Mouse (Mus musculus): Measurements from ENCODE around the gene Astn2. TPM values are rescaled to one million over a fixed set of nuclear protein-coding genes. Genes with fewer than 3 reads are reported as not detected.

Gene Astn2
- polyA plus RNA-seq, 1 experiment from 2014 or later: 2.9 TPM

- no peak overlapping the region for H3K9ac ChIP-seq
- H3K4me1 ChIP-seq: peaks cover 6% of the 10 kb centered on the region
- 20% methylated on average over 8 of the region's 8 CpGs for whole genome bisulfite sequencing
- no peaks in the 10 kb centered on the region for H3K9me3 ChIP-seq (replicated peaks)
- no peaks in the 10 kb centered on the region for H3K27me3 ChIP-seq
- ATAC-seq (ENCODE audit: low FRiP score): 0 out of 2 replicates have a peak, but pooled peaks have one; percentile 40
- no peak overlapping the region for H3K4me3 ChIP-seq
- H3K4me2 ChIP-seq (replicated peaks): 0 out of 2 replicates have a peak overlapping the region, but pooled peaks have one; percentile 3
- H3K36me3 ChIP-seq: no peaks in the 10 kb centered on the region
- H3K27ac ChIP-seq: no peak overlapping the region
Observed at GRCm38 (mm10) chr4:66025393-66026062, 378.9 kb downstream of the Astn2 start.

- Histone ChIP-seq H3K36me3 (no peaks in the 10 kb centered on the region), H3K9me3 (replicated peaks) (no peaks in the 10 kb centered on the region), H3K27me3 (no peaks in the 10 kb centered on the region), H3K4me2 (replicated peaks) (no peak overlapping the region), H3K4me1 (no peaks in the 10 kb centered on the region), H3K4me3 (no peak overlapping the region), H3K9ac (no peak overlapping the region), H3K27ac (no peak overlapping the region)
- no peak for ATAC-seq (ENCODE audit: low FRiP score)
Observed at GRCm38 (mm10) chr4:66002936-66003335, 401.5 kb downstream of the Astn2 start.

- Histone ChIP-seq H3K4me1 (no peaks in the 10 kb centered on the region), H3K4me3 (no peak overlapping the region), H3K27me3 (no peaks in the 10 kb centered on the region), H3K9me3 (replicated peaks) (no peaks in the 10 kb centered on the region), H3K27ac (no peak overlapping the region), H3K9ac (no peak overlapping the region), H3K4me2 (replicated peaks) (no peak overlapping the region), H3K36me3 (no peaks in the 10 kb centered on the region)
- 90% methylated on average over 2 of the region's 2 CpGs for WGBS
- no peak for ATAC-seq (ENCODE audit: low FRiP score)
Observed at GRCm38 (mm10) chr4:65983643-65984042, 420.8 kb downstream of the Astn2 start.

GRCm38 (mm10) chr4:65982882-65983281 is 421.5 kb downstream of the Astn2 start:
- Histone ChIP-seq H3K9ac (no peak overlapping the region), H3K9me3 (replicated peaks) (no peaks in the 10 kb centered on the region), H3K4me1 (no peaks in the 10 kb centered on the region), H3K4me2 (replicated peaks) (no peak overlapping the region), H3K27ac (no peak overlapping the region), H3K4me3 (no peak overlapping the region), H3K36me3 (no peaks in the 10 kb centered on the region), H3K27me3 (no peaks in the 10 kb centered on the region)
- WGBS: 70% methylated on average over 4 of the region's 4 CpGs
- no peak for ATAC-seq (ENCODE audit: low FRiP score)

GRCm38 (mm10) chr4:65976251-65976650 is 428.2 kb downstream of the Astn2 start:
- Histone ChIP-seq H3K4me1 (no peaks in the 10 kb centered on the region), H3K9ac (no peak overlapping the region), H3K9me3 (replicated peaks) (no peaks in the 10 kb centered on the region), H3K4me2 (replicated peaks) (no peak overlapping the region), H3K27ac (no peak overlapping the region), H3K4me3 (no peak overlapping the region), H3K36me3 (no peaks in the 10 kb centered on the region), H3K27me3 (no peaks in the 10 kb centered on the region)
- no peak for ATAC-seq (ENCODE audit: low FRiP score)
- 81% methylated on average over 3 of the region's 3 CpGs for WGBS

- H3K27me3 ChIP-seq: no peaks in the 10 kb centered on the region
- H3K36me3 ChIP-seq: no peaks in the 10 kb centered on the region
- ATAC-seq (ENCODE audit: low FRiP score): no peak
- WGBS: 75% methylated on average over 1 of the region's 1 CpGs
- no peaks in the 10 kb centered on the region for H3K9me3 ChIP-seq (replicated peaks)
- H3K27ac ChIP-seq: no peak overlapping the region
- H3K4me3 ChIP-seq: no peak overlapping the region
- no peaks in the 10 kb centered on the region for H3K4me1 ChIP-seq
- no peak overlapping the region for H3K4me2 ChIP-seq (replicated peaks)
- no peak overlapping the region for H3K9ac ChIP-seq
Observed at GRCm38 (mm10) chr4:65972395-65972794, 432.0 kb downstream of the Astn2 start.

GRCm38 (mm10) chr4:65969318-65969717 is 435.1 kb downstream of the Astn2 start:
- Histone ChIP-seq H3K9ac (no peak overlapping the region), H3K4me1 (no peaks in the 10 kb centered on the region), H3K9me3 (replicated peaks) (no peaks in the 10 kb centered on the region), H3K27ac (no peak overlapping the region), H3K36me3 (no peaks in the 10 kb centered on the region), H3K4me3 (no peak overlapping the region), H3K27me3 (no peaks in the 10 kb centered on the region), H3K4me2 (replicated peaks) (no peak overlapping the region)
- ATAC-seq (ENCODE audit: low FRiP score): no peak
- 80% methylated on average over 2 of the region's 2 CpGs for WGBS

- no peak for ATAC-seq (ENCODE audit: low FRiP score)
- Histone ChIP-seq H3K4me3 (no peak overlapping the region), H3K4me2 (replicated peaks) (no peak overlapping the region), H3K36me3 (no peaks in the 10 kb centered on the region), H3K27ac (no peak overlapping the region), H3K27me3 (no peaks in the 10 kb centered on the region), H3K9me3 (replicated peaks) (no peaks in the 10 kb centered on the region), H3K9ac (no peak overlapping the region), H3K4me1 (no peaks in the 10 kb centered on the region)
- 64% methylated on average over 3 of the region's 3 CpGs for WGBS
Observed at GRCm38 (mm10) chr4:65964604-65965003, 439.8 kb downstream of the Astn2 start.

GRCm38 (mm10) chr4:65959188-65959759 is 445.1 kb downstream of the Astn2 start:
- no peak overlapping the region for H3K27ac ChIP-seq
- no peak overlapping the region for H3K4me2 ChIP-seq (replicated peaks)
- no peaks in the 10 kb centered on the region for H3K36me3 ChIP-seq
- H3K9me3 ChIP-seq (replicated peaks): no peaks in the 10 kb centered on the region
- 79% methylated on average over 5 of the region's 5 CpGs for WGBS
- H3K4me1 ChIP-seq: no peaks in the 10 kb centered on the region
- H3K4me3 ChIP-seq: no peak overlapping the region
- no peak; the same call in 1 of the 2 replicates for ATAC-seq (ENCODE audit: low FRiP score)
- no peaks in the 10 kb centered on the region for H3K27me3 ChIP-seq
- no peak overlapping the region for H3K9ac ChIP-seq

- no peaks in the 10 kb centered on the region for H3K4me1 ChIP-seq
- no peak overlapping the region for H3K27ac ChIP-seq
- no peak overlapping the region for H3K4me2 ChIP-seq (replicated peaks)
- ATAC-seq (ENCODE audit: low FRiP score): no peak
- H3K36me3 ChIP-seq: no peaks in the 10 kb centered on the region
- H3K4me3 ChIP-seq: no peak overlapping the region
- no peak overlapping the region for H3K9ac ChIP-seq
- 83% methylated on average over 5 of the region's 5 CpGs for WGBS
- no peaks in the 10 kb centered on the region for H3K9me3 ChIP-seq (replicated peaks)
- H3K27me3 ChIP-seq: no peaks in the 10 kb centered on the region
Observed at GRCm38 (mm10) chr4:65958369-65959187, 445.8 kb downstream of the Astn2 start.

GRCm38 (mm10) chr4:65951918-65952317 is 452.5 kb downstream of the Astn2 start:
- Histone ChIP-seq H3K4me1 (no peaks in the 10 kb centered on the region), H3K27me3 (no peaks in the 10 kb centered on the region), H3K4me3 (no peak overlapping the region), H3K9me3 (replicated peaks) (no peaks in the 10 kb centered on the region), H3K27ac (no peak overlapping the region), H3K4me2 (replicated peaks) (no peak overlapping the region), H3K36me3 (no peaks in the 10 kb centered on the region), H3K9ac (no peak overlapping the region)
- 87% methylated on average over 1 of the region's 1 CpGs for WGBS
- ATAC-seq (ENCODE audit: low FRiP score): no peak

- Histone ChIP-seq H3K9me3 (replicated peaks) (no peaks in the 10 kb centered on the region), H3K4me1 (no peaks in the 10 kb centered on the region), H3K36me3 (no peaks in the 10 kb centered on the region), H3K27me3 (no peaks in the 10 kb centered on the region), H3K4me2 (replicated peaks) (no peak overlapping the region), H3K27ac (no peak overlapping the region), H3K9ac (no peak overlapping the region), H3K4me3 (no peak overlapping the region)
- 89% methylated on average over 3 of the region's 3 CpGs for WGBS
- no peak for ATAC-seq (ENCODE audit: low FRiP score)
Observed at GRCm38 (mm10) chr4:65947141-65947649, 457.2 kb downstream of the Astn2 start.
